Mouse (Mus musculus) brain, adult 2 months (tissue): ENCODE results near the gene Pank1.

Experiments
- DNase-seq: peaks from one replicate; pipeline ENCODE4 v3.0.0; 2011; ENCODE audit warnings: low read depth, low spot score

The Pank1 gene

DNA sequence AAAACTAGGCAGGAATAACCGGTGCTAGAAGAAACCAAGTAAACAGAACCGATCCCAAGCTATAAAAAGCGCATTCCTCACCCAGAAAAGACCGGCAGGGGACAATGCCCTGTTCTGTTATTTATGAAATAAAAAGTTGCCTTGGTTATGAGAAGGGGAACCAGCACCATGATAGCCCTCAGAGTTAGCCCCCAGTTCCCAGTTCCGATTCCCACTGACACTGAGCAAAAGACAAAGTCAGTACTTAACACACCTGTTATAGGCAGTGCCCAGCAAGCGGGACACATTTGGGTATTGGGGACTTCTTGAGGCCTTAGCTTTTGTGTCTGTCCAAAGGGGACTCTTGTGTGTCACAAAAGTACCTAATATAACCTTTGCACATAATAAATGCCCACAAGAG is 369 bp upstream of the Pank1 start:
- no peak for DNase-seq

DNA sequence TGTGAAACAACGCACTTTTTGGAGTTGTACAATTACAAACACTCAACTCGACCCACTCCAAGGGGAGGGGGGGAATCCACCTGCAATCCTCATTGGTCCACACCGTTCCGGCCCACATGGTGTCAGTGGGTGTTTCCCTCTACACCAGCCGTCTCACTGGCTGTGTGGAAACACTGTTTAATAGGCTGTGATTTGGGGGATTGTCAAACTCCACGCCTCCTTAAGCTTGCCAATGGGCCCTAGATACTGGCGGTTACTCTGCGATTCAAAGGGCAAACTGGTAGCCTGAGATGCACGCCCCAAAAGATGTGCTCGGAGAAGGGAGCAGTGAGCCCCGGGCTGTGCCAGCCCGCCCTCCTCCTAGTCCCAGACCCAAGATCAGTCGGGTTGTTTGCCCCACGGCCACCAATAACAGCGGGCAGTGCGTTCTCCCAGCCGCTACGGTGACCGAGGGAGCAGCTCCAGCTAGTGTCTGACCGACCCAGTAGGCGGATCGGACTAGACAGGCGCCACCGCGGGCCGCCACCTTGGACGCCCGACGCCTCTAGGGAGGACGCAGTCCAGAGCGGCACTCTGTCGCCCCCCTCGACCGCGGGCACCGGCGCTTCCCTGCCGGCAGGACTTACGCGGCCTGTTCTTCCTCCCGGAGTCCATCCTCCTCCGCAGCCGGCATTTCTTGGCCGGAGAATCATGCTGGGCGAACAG is 1.2 kb downstream of the Pank1 start:
- DNase-seq: peak; percentile 97

DNA sequence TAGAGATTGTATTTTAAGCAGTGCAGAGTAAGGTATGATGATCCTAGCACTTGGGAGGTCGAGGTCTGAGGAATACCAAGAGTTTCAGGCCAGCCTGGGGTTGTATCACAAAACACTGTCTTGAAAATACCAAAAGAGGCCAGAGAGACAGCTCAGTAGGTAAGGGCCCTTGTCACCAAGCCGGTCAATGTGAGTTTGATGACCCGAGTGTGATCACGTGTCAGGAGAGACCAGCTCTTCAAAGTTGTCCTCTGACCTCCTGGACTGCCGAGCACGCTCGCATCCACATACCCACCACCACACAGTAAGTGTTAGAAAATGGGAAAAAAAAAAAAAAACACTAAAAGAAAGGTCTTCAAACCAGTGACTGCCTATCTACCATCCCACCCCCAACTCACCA is 2.6 kb downstream of the Pank1 start:
- DNase-seq: no peak

DNA sequence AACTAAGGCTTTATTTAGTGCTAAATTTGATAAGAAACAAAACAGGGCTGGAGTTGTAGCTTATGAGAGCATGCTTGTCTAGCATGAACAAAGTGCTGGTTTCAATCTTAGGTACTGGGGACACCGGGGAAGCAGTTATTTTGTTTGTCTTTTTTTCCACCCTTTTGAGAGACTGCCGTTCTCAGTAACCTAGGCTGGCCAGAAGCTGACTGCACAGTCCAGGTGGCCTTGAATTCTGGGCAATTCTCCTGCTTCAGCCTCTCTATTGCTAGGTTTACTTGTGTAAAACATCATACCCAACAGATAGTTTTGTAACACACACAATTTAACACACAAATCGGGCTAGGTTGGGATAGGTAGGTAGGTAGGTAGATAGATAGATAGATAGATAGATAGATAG is 9.9 kb downstream of the Pank1 start:
- no peak for DNase-seq

DNA sequence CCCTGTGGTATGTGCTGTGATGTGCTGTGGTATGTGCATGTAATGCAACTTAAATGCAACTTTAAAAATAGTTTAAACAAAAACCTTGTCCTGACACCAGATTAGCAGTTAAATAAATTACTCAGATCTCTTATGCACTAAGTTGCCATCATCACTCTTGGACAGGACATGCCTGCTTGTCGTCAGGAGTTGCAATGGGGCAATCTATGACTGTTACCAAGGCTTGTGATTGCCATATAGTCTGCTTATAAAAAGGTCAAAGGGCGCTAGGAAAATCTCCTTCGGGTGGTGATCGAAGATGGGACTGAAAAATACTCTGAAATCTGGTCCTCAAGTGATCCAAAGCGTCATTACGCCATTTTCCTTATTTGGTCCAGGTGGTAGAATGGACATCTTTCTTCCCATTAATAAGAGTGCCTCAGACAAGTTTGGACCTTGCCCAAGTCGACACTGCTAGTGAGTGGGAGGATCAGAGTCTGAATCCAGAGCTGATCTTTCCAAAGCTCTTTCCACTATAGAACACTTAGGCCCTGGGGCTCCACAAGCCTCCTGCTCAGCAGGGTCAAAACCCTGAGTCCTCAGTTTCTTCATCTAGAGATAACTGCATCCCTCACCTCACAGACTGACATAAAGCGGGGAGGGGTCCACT is 11.0 kb downstream of the Pank1 start:
- peak; percentile 30 for DNase-seq

DNA sequence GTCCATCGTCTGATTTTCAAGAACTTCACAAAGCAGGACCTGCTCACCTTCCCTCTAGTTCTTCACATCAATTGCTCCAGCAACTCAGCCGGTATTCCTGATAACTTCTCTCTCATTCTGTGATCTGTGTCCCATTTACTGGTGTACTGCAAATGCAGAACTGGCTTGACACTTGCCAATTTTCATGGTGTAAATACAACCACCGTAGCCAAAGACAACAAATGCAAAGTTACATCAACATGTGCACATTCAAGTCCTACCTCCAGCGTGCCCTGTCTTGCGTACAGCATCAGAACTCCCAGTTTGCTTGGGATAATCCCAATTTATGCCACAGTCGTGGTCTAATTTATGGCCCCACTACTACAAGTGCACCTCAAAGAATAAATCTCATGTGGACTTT is 15.5 kb downstream of the Pank1 start:
- no peak for DNase-seq

DNA sequence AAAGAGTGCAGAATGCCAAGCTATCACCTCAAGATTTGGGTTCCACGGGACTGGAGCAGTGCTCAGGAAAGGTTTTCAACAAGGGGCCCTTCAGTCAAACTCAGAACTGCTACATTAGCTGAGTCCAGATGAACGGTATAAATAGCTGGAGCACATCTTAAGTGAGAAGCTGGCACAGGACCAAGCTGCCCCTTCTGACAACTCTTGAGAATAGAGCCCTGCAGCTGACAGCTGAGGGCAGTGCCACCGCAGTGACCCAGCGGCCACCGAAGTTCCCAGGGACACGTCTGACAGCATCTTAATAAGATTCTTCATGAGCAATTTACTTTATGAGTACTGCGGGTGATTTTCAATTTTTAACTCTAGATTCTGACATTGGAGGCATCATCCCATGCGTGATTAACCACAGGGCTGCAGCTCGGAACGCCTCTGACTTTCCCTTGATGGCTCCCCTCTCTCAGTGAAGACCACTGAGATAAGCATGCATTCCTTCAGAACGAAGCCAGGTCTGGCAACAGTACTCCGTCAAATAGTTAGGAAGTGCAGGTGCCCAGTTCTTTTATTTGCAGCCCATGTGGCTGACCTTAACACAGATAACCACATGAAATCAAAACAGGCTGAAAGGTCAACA is 23.1 kb downstream of the Pank1 start:
- DNase-seq: peak; percentile 41

DNA sequence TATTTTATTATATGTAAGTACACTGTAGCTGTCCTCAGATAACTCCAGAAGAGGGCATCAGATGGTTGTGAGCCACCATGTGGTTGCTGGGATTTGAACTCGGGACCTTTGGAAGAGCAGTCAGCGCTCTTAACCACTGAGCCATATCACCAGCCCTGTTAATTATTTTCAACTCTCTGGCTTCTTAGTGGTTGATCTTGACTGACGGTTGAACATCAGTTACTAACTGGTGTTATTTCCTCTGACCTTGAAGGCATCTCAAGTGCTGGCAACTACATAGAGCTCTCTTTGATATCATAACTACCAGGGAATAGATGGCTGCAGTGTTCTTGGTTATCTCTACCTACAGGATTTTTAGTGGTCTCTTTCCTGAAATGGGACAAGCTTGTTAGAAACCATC is 28.1 kb downstream of the Pank1 start:
- DNase-seq: no peak

DNA sequence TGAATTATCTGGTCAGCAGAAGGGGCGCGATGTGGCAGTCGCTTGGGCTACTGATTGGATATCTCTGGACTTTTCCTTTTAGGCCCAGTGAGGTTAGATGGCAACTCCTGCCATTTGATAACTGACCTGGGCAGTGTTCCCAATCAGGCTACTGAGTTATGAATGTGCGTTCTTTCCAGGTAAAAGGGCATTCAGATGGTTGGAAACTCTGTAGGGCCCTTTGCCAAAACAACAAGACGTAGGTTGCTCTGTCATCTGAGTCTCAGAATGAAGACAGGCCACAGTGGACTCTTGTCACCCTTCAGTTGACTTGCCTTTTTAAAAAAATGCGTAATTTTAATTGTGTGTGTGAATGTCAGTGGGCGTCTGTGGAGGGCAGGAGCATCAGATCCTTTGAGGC is 29.8 kb downstream of the Pank1 start:
- DNase-seq: no peak

DNA sequence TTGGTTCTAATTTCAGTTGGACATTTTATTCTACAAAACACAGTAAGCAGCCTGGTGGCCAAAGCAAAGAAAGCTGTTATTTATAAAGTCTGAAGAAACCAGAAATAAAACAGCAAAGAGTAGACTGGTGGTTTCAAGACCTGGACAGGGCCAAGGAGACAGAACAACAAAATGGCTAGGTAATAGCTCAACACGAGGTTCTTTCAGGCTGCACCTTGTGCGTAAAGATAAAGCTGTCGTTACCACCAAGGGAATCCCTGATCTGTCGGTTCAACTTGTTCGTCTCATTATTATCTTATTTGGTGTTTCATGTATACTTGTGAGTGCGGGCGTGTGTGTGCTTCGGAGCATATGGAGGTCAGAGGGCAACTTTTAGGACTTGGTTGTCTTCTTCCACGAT is 31.1 kb downstream of the Pank1 start:
- DNase-seq: no peak

DNA sequence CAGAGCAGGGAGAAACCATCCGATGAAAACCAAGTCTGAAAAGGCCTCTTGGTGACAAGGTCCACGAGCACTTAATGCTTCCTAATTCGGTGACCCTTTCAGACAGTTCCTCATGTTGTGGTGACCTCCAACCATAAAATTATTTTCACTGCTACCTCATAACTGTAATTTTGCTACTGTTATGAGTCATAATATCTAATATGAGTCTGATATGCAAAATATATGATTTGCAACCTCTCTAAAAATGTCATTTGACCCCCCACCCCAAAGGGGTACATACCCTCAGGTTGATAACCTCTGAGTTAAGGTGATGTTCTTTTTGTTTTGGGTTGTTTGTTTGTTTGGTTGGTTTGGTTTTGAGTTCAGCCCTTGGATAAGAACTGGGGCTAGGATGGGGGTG is 32.2 kb downstream of the Pank1 start:
- no peak for DNase-seq

DNA sequence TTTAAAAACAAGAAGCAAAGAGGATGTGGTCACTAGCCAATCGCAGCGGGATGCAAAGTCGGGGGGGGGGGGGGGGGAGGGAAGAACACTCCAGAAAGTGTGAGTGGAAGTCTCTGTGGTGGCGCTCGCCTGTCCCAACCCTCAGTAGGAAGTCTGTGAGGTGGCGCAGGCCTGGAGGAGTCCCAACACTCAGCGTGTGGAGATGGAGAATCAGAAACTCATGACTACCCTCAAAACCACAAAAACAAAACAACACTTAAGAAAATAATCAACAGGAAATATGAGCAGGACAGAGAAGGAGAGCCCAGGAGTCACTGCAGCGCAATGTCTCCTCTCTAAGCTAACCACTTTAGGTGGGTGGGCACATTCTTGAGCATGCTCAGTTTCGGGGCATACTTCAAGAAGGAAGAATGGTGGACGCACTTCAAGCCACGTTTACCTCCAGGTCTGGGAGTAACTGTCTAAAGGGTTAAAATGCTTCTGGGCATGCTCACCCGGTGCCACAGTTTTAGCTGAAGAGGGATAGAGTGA is 32.7 kb downstream of the Pank1 start:
- no peak for DNase-seq

DNA sequence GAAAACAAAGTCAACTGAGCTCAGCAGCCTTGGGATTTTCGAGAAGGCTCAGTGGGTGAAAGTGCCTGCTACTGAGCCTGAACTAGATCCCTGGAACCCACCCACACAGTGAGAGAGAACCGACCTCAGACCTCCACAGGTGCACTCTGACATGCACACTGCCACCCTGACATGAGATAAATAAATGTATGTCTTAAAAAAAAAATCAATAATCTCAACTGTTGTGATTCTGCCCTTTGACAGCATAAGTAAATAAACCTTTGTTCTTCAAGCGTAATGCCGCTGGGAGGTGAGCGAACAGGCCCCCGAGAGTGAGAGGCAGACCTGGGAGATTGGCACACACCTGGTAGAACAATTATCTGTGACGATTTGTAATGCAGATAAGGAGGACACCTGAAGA is 33.2 kb downstream of the Pank1 start:
- DNase-seq: no peak

DNA sequence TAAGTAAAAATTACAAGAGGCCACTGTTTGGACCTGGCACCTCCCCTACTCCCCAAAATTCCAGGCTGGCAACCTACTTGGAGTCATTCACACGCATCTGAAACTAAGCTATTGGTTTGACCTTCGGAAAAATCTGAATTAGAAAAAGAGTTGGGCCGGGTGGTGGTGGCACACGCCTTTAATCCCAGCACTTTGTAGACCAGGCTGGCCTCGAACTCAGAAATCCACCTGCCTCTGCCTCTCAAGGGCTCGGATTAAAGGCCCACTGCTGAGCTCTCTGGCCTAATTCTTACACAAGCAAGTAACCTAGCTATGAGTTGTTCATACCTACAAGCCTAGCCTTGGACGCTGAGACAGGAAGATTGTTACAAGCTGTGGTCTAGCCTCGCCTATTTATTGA is 33.9 kb downstream of the Pank1 start:
- DNase-seq: no peak

DNA sequence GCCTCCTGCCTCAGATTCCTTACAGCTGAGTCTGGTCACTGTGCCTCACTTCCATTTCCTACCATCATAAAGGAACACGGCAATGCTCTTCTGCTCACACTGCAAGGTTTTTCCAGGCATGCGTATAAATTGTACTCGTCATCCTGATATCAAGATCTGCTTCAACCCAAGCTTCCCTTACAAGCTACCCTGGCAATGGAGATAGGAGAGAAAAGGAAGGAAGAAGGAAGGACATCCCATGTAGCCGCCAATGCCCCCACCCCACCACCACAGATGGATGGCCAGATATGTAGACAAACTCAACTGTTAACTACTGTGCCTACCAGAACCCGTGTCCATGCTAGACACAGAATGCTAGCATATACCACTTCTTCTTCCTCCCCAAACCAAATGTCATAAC is 34.5 kb downstream of the Pank1 start:
- no peak for DNase-seq

DNA sequence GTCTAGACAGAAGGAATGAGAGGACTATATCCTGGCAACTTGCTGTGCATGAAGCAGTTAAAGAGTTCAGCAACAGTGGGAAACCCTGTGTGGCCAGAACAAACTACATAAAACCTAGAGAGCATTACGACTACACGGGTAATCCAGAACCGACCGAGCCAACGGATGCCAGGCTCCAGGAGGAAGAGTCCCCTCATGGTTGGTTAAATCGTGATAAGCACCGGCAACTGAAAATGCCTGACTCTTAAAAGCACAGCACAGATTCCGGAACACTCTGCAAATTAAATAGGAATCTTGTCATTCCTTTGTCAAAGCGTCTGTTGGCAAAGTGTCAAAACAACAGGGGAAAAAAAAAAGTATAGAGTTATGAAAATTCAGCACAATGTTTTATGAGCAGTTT is 35.2 kb downstream of the Pank1 start:
- peak; percentile 37 for DNase-seq

DNA sequence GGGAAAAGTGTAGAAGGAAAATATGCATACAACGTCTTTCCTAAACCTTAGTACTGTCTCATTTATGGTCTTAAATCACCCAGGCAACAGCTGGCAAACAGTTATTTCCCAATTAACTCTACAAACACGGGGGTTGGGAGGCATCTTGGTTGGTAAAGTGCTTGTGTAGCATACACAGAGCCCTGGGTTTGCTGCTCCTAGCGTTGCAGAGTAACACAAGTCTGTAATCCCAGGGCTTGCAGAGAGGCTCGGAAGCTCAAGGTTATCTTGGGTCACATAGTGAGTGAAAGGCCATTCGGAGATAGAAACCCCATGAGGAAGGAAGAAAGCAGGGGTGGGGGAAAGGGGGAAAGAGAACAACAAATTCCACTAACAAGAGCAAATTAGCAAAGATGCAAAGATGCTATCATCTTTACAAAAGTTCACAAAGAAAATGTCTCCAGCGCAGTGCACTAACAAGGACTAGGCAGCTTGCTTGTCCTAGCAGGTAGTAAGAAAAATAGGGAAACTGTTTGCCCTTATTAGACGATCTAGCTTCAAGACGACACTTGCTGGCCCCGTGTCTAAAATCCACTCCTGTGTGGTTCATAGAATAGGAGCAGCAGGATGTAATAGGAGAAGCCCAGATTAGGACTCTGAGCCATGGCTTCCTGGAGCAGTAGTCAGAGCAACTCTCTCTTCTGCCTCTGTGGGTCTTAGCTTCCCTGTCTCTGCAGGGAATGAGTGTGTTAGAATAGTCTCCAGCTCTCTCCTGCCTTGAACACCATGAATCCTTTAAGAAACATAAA is 37.3 kb downstream of the Pank1 start:
- peak; percentile 28 for DNase-seq

DNA sequence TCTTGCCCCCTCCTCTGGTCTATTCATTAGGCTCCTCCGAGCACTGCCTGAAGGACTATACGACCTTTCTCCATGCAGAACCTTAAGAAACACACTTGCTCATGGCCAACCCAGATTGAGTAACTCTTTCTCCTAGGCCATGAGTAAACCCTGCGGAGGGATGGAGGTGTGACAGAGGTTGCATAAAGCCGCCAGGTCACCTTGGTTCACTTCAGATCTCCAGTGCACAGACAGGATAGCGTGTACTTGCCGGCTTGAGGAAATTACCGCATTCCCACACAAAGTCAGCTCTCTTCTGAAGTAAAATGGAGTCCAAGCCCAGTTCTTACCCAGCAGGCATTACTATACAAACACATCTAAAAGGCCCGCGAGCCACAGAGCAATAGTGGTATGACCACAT is 40.6 kb downstream of the Pank1 start:
- DNase-seq: no peak

DNA sequence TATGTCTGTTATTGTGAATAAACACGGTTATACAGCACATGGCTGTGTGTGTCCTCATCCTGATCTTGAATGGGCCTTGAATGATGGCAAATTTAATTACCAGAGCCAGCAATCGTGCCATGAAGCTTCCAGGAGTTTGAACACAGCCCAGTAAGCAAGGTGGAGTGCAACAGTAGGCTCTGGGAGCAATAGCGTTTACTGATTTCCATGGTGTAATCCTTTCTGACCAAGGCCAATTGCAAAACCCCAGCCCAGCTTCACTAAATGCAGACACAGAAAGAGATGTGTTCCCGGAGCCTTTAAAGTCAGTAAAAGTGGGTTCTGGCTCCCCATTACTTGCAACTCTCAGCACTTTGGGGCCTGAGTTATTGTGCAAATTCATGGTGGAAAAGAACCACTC is 47.6 kb downstream of the Pank1 start:
- DNase-seq: no peak

DNA sequence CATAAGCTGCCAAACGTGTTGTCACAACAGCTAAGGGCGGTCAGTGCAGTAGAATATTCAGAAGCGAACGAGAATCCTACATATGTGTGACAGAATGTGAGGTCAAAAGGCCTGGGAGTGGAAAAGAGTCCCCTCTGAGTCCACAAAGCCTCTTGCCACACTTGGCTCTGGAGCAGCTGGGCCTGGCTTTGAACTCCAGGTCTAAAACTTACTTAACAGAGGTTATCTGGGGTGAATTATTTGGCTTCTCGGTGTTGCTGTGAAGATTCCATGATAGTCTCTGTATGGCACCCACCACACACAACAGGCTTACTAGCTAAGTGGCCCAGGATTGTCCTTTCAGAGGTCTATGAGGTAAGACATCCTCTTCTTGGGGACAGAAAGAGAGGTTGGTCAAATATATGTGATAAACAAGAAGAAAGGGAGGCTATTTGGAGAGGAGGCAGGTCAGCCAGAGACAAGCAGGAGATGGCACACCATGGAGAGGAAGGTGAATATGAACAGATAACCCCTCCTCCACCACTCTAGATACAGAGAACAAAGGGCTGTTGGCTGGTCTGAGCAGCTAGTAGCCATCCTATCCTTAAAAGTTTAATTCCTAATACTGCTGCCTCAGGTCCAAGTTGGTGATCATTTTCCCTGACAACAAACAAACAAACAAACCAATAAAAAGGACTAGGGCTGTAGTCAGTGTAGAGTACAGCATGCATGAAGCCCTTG is 51.2 kb downstream of the Pank1 start:
- DNase-seq: no peak

DNA sequence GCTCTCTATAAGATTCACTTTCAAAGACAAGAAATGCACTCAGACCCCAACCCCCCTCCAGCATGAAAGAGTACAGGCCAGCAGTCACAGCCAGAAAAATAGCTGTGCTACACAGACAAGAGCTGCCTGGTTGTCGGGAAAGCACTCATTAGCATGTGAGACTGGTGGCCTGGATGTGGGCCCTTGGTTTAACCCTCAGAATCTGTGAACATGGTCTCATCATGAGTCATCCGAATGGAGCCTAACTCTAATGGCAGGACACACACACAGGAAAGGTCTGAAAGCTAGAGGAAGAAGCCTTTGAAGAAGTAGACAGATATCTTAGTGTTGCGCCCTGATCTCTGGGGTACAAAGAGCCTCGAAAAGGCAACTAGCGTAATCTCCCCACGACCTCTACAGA is 51.8 kb downstream of the Pank1 start:
- no peak for DNase-seq
